Mouse (Mus musculus) v-Abl transformed pro-B cells (cell line): ENCODE measurements around the gene Mlf2.

Experiments used
- in situ Hi-C, 2 experiments: fragments of 400-800 bp; cut with MboI; formaldehyde crosslinking; loops; one replicate each; pipeline ENCODE4 v1.15.1; 2025; ENCODE audit not compliant: unreplicated experiment in 2 of 2

The Mlf2 gene

DNA sequence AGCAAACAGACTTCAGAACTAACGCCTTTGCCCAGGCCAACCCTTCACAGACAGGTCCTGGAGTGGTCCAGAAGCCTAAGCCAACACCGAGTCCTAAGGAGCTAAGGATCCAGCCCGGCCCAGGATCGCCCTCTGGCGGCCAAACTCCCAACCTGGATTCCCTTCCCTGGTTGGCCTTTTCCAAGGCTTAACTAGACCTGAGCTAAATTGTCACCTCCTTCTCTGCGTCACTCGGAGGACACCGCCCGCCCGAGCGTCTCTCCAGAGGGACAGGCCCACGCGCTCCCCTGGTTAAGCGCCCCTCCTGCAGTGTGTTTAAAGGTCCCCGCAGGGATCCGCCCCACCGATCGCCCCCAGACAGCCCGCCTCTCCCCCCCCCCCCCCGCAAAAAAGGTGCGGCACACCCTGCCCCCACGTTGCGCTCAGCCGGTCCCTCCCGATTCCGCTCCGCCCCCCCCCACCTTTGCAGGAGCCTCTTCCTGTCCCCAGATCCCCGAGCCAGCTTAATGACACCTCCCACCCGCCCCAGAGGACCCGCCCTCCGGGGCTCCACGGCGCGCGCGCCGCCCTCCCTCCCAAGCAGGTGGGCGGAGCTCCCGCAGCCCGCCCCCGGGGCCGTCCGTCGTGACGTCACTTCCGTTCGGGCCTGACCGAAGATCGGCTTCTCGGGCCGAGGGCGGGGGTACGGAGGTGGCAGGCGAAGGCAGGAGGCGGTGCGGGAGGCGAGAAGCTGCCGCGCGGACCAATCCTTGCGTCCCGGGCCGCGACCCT, at the start of gene Mlf2:
Gene Mlf2, plus strand, starts transcription at position 633 of the 771 bp plus-strand sequence.
- in situ Hi-C loops = no loop called here

DNA sequence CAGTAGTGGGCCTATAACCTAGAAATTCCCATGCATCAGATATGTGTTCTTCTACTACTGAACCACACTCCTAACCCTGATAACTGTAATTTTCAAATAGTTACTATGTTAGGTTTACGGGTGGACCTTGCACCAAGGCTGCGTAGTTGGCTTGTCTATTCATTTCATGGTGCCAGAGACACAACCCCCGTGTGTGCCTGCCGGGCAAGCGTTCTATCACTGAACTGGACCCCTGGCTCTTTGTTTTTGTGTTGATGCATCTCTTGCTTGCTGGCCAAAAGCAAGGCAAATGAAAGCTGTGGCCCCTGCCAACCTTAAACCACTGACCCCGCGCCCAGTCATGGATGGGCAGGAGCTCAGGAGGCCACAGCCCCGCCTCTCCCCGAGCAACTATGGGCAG, 49.4 kb upstream of the Mlf2 start:
- in situ Hi-C loops = loop anchor here in 1 of 2 experiments (25.0 kb wide), 1 partner anchor 730 kb away; no protein-coding TSS in a partner anchor

DNA sequence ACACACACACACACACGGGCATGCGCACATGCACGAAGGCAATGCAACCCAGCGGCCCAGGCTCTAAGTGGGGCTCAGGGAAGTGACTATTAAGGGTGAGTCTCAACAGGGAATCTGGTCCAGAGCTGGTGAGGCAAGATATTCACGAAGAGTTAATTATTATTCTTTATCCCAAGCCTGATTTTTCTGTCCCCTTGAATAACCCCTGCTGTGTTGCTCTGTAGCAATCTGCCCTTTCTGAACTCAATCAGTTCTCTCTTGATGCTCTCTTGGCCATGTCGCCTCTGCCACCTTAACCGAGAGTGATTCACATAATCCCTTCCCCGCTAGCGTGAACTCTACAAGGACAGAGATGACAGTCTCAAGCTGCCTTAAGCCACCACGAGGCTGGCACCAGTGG, 47.8 kb upstream of the Mlf2 start:
- in situ Hi-C loops = loop anchor here in 1 of 2 experiments (25.0 kb wide), 1 partner anchor 729 kb away; no protein-coding TSS in a partner anchor

DNA sequence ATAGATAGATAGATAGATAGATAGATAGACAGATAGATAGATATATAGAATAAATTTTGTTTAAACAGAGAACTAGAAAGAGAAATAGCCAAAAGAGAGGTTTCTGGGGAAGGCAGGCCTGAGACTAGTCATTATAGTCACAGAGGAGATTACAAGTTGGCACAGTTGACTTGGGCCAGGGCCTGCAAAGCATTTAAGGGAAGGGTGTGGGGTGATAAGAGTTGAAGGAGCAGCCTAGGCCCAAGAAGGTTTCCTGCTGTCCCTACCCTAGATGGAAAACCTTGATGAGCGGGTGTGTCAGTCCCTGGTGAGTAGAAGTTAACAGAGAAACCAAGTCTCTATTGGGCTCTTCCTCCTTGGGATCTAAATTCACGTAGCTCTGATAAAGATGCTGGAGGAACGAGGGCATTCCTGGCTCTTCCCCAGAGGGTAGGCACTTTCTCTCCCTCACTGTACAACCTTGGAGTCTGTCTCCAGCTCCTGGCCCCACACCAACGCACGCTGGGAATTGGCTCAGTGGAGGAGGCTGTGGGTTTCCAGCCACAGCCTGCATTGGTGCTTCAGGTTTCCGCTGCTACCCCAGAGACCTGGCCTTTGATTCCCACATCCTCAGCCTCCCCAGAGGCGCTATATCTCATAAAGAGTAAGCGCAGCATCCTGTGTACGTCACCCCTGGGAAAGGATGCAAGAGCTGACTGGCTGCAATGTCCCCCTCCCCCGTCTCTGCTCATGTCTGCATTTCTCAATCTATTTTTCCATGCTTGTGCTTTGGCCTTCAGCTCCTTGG, 46.3 kb upstream of the Mlf2 start:
- in situ Hi-C loops = loop anchor here in 1 of 2 experiments (25.0 kb wide), 1 partner anchor 727 kb away; no protein-coding TSS in a partner anchor

DNA sequence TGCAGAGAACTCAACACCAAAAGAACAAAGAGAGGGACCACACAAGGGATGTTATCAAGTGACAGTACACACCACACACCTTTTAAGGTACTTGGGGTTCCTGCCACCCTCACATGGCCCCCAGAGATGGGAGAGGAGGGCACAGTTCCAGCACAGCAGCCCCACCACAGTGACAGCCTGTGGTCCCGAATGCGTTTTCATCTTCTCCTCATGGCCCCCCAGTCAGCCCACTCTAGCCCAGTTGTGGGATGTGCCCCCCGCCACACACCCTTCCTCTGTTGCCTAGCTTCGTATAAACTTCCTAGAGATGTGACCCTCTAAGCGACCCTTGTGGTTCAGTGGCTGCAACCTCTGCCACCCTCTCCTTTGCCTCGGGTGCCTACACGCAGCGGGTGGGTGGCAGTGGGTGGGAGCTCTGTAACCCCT, 45.2 kb upstream of the Mlf2 start:
- in situ Hi-C loops = loop anchor here in 1 of 2 experiments (25.0 kb wide), 1 partner anchor 726 kb away; no protein-coding TSS in a partner anchor

GRCm38 (mm10) chr6:124887986-124888385, 43.2 kb upstream of the Mlf2 start, which contains the start of gene Cd4:
Gene Cd4 (minus strand): TSS chr6:124888221.
- in situ Hi-C loops = loop anchor here in 1 of 2 experiments (25.0 kb wide), 1 partner anchor 724 kb away; no protein-coding TSS in a partner anchor

- in situ Hi-C loops = loop anchor here in 1 of 2 experiments (25.0 kb wide), 1 partner anchor 724 kb away; no protein-coding TSS in a partner anchor
Measured at GRCm38 (mm10) chr6:124888555-124889125, 42.5 kb upstream of the Mlf2 start.

- in situ Hi-C loops = loop anchor here in 1 of 2 experiments (25.0 kb wide), 1 partner anchor 721 kb away; no protein-coding TSS in a partner anchor
Measured at GRCm38 (mm10) chr6:124890997-124891396, 40.2 kb upstream of the Mlf2 start.

DNA sequence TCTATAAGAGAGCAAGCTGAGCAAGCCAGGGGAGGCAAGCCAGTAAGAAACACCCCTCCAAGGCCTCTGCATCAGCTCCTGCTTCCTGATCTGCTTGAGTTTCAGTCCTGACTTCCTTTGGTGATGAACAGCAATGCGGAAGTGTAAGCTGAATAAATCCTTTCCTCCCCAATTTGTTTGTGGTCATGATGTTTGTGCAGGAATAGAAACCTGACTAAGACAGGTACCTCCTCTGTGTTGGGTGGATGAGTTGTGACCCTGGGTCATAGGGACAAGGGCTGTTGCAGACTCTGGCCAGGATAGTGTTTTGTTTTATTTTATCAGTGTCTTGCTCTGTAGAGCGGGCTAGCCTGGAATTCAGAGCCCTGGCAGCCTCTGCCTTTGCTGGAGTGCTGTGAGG, 37.1 kb upstream of the Mlf2 start:
- in situ Hi-C loops = loop anchor here in 1 of 2 experiments (25.0 kb wide), 1 partner anchor 718 kb away; no protein-coding TSS in a partner anchor

GRCm38 (mm10) chr6:124898359-124898758, 32.8 kb upstream of the Mlf2 start:
- in situ Hi-C loops = loop anchor here in 1 of 2 experiments (25.0 kb wide), 1 partner anchor 714 kb away; no protein-coding TSS in a partner anchor

- in situ Hi-C loops = loop anchor here (10.0 to 25.0 kb wide), 5 partner anchors 135 to 362 kb away; partner anchors contain the start of genes Ing4 (in 2 of the 2) and Acrbp (in 1 of the 2)
Measured at GRCm38 (mm10) chr6:124900056-124900800, 31.0 kb upstream of the Mlf2 start.

DNA sequence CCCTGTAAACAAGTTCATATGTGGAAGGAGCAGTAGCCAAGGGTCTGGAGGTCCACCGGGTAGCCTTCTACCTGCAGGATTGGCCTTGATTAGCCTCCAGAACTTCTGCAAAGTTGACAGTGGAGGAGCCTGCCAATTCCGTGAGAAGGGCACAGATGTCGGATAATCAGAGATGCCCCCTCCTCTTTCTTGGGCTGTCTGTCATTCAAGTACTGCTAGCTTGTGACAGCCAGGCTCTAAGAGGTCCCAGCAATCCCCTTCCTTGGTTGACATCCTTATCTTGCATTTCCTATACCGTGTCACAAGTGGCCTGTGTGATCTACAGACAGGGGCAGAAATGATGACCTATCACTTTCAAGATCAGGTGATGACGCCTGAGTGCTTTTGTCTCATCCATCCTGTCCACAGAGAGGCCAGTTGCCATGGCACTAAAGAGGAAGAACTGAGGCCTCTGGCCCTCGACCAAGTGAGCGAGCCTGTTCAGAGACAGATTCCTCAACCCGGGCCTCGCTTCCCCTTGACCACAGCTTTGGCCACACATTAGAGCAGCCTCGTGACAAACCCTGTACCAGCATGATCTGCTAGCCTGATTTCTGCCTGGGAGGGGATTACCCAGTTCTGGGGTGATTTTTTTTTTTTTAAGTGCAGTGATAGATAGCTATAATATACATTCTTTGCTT, 30.2 kb upstream of the Mlf2 start:
- in situ Hi-C loops = loop anchor here (10.0 to 25.0 kb wide), 5 partner anchors 134 to 361 kb away; partner anchors contain the start of genes Ing4 (in 2 of the 2) and Acrbp (in 1 of the 2)

DNA sequence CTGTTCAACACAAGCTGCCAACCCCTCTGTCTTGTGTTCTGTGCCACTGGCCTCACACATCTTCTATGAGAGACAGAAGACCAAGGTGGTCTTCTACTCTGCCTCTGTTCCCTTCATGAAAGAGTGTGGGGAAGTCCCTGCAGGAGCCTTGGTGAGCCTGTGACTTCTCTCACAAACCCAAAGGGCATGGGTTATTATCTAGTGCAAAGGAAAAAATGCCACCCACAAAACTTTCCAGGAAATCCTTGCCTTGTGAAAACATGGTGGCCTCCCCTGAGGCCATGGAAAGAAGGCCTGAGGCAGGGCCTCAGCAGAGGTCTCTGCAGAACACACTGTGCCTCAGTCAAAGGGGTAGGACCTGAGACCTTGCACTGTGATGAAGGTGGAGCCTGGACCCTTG, 29.3 kb upstream of the Mlf2 start:
- in situ Hi-C loops = loop anchor here (10.0 to 25.0 kb wide), 5 partner anchors 133 to 360 kb away; partner anchors contain the start of genes Ing4 (in 2 of the 2) and Acrbp (in 1 of the 2)

- in situ Hi-C loops = loop anchor here (10.0 to 25.0 kb wide), 5 partner anchors 131 to 359 kb away; partner anchors contain the start of genes Ing4 (in 2 of the 2) and Acrbp (in 1 of the 2)
Measured at GRCm38 (mm10) chr6:124903580-124904151, 27.5 kb upstream of the Mlf2 start.

GRCm38 (mm10) chr6:124904161-124904981, 26.8 kb upstream of the Mlf2 start:
- in situ Hi-C loops = loop anchor here (10.0 to 25.0 kb wide), 5 partner anchors 130 to 358 kb away; partner anchors contain the start of genes Ing4 (in 2 of the 2) and Acrbp (in 1 of the 2)

- in situ Hi-C loops = loop anchor here (10.0 to 25.0 kb wide), 5 partner anchors 130 to 357 kb away; partner anchors contain the start of genes Ing4 (in 2 of the 2) and Acrbp (in 1 of the 2)
Measured at GRCm38 (mm10) chr6:124904991-124905860, 26.0 kb upstream of the Mlf2 start.
